Mouse (Mus musculus) erythroblast, embryonic 14.5 days (primary cell): ENCODE results near the gene Fgfr3.

Experiments used
- GATA1 ChIP-seq: IDR thresholded peaks from 2 replicates; pipeline ENCODE4 v1.6.1; 2012; ENCODE audit warnings: low read length, inconsistent platforms, mixed read lengths
- TAL1 ChIP-seq: IDR thresholded peaks from 3 replicates; pipeline ENCODE4 v1.6.1; 2012; ENCODE audit warnings: low read length, inconsistent platforms, mixed read lengths

DNA sequence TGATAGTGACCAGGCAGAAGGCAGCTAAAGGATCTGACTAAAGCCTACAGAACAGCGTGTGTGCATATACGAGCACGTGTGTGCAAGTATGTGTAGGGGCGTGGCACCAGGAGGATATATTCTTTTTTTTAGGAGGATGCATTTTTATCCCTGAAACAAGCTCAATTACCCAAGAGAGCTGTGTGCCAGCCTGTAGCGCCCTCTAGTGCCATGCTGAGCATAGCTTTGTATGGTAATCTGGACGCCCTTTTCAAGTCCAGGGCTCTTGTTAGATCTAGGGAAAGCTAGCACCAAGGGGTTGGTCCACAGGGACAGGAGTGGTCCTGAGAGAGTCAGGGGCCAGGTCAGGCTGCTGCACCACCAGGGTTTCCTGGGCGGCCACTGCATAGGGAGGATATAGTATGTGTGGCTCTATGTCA is 16.4 kb downstream of the Fgfr3 start:
- TF ChIP-seq GATA1: no peak
- TF ChIP-seq TAL1: no peak
